Comparison of ENCODE assay signal across 23 mouse cellular contexts in genomic region chr3:58826266-58826665, GRCm38 (mm10). TPM values are rescaled to one million over a fixed set of nuclear protein-coding genes. Genes with fewer than 3 reads are reported as not detected.
DNase-seq lines count a peak whose midpoint lies in the region; ATAC-seq lines count a peak whose summit lies in the region.
"Had no signal": no experiment of that assay in that cellular context is flagged by ENCODE, and none has a peak within 500 bp of the region (broad histone marks: within the 10 kb centered on the region; RNA-seq: fewer than 3 reads in every experiment).

No protein-coding gene starts in this region.

- H3K4me2 ChIP-seq in midbrain, embryonic 12.5 days (replicated peaks) = no peak overlapping the region
- H3K4me2 ChIP-seq: embryonic facial prominence, embryonic 15.5 days; limb, embryonic 12.5 days had no signal

- H3K27ac ChIP-seq in embryonic facial prominence, embryonic 10.5 days (replicated peaks) = no peak overlapping the region
- H3K27ac ChIP-seq in midbrain, embryonic 12.5 days (replicated peaks) = no peak overlapping the region
- H3K27ac ChIP-seq: embryonic facial prominence, embryonic 15.5 days; limb, embryonic 12.5 days had no signal

- no peak overlapping the region for H3K9ac ChIP-seq in midbrain, embryonic 12.5 days (replicated peaks)
- H3K9ac ChIP-seq: embryonic facial prominence, embryonic 15.5 days; limb, embryonic 12.5 days had no signal

- peak; percentile 79; the same call in 1 of the 2 replicates for ATAC-seq in midbrain, embryonic 12.5 days (ENCODE audit: low FRiP score, low read depth)
- ATAC-seq: intestine, embryonic 16.5 days had no signal

- H3K27me3 ChIP-seq in embryonic facial prominence, embryonic 10.5 days (replicated peaks; ENCODE audit: low read depth, poor library complexity, severe bottlenecking) = peaks cover 27% of the 10 kb centered on the region; the same call in 1 of the 2 replicates
- H3K27me3 ChIP-seq in midbrain, embryonic 12.5 days = peaks cover 87% of the 10 kb centered on the region
- H3K27me3 ChIP-seq: embryonic facial prominence, embryonic 15.5 days; limb, embryonic 12.5 days had no signal

- no peaks in the 10 kb centered on the region for H3K36me3 ChIP-seq in embryonic facial prominence, embryonic 10.5 days (replicated peaks)
- no peaks in the 10 kb centered on the region for H3K36me3 ChIP-seq in midbrain, embryonic 12.5 days
- H3K36me3 ChIP-seq: embryonic facial prominence, embryonic 15.5 days; limb, embryonic 12.5 days had no signal

- no peaks in the 10 kb centered on the region for H3K9me3 ChIP-seq in embryonic facial prominence, embryonic 10.5 days
- H3K9me3 ChIP-seq in midbrain, embryonic 12.5 days = no peaks in the 10 kb centered on the region
- H3K9me3 ChIP-seq: embryonic facial prominence, embryonic 15.5 days; limb, embryonic 12.5 days had no signal

- peak; percentile 36 for DNase-seq in left cerebral cortex, postnatal 4 days
- DNase-seq in left cerebral cortex, postnatal 14 days (ENCODE audit: low spot score in 2 of 2) = no peak
- peak; percentile 14 for DNase-seq in embryonic facial prominence, embryonic 10.5 days (ENCODE audit: low spot score)
- DNase-seq in retina, postnatal 1 day = peak; percentile 53
- no peak for DNase-seq in frontal cortex, postnatal 25 days (ENCODE audit: low spot score in 2 of 2)
- no peak for DNase-seq in yolk sac, embryonic 10.5 days (ENCODE audit: low spot score)
- DNase-seq: adrenal gland, postnatal 10 days; cerebellum, adult 9-11 months; kidney, postnatal 10 days; lung, postnatal 4 days; thymus, postnatal 36 days had no signal

- intact Hi-C loops in left cerebral cortex, postnatal 4 days (cut with DNase I) = no loop called here
- intact Hi-C loops in left cerebral cortex, postnatal 14 days (cut with DNase I) = no loop called here

- WGBS in embryonic facial prominence, embryonic 10.5 days = 12% methylated on average over 4 of the region's 4 CpGs
- 2% methylated on average over 4 of the region's 4 CpGs for WGBS in midbrain, embryonic 12.5 days

- peaks cover 4% of the 10 kb centered on the region; the same call in 1 of the 2 replicates for H3K4me1 ChIP-seq in embryonic facial prominence, embryonic 10.5 days
- H3K4me1 ChIP-seq in midbrain, embryonic 12.5 days = peaks cover 8% of the 10 kb centered on the region; the same call in 1 of the 2 replicates
- H3K4me1 ChIP-seq: embryonic facial prominence, embryonic 15.5 days had no signal

- H3K4me3 ChIP-seq in embryonic facial prominence, embryonic 10.5 days = no peak overlapping the region
- H3K4me3 ChIP-seq in midbrain, embryonic 12.5 days = no peak overlapping the region
- H3K4me3 ChIP-seq: embryonic facial prominence, embryonic 15.5 days; limb, embryonic 12.5 days; myocyte had no signal

RNA-seq across cellular contexts. Expression of gene Mindy4b-ps, which starts 4.2 kb away (rescaled TPM):
- under 1 TPM; 0.40 to 0.48 TPM for total RNA-seq in left cerebral cortex, postnatal 4 days (2021)
- total RNA-seq in left cerebral cortex, postnatal 14 days (2021) = 1 to 10 TPM in 1 of 2 experiments, under 1 TPM in 1; 0.80 to 2.7 TPM
- not detected in 2 replicates for polyA plus RNA-seq in embryonic facial prominence, embryonic 10.5 days (2016; fragmentation: Nextera tagmentation; extraction: Ambion mirVana)
- not detected in 2 replicates for polyA plus RNA-seq in midbrain, embryonic 12.5 days (2016; fragmentation: Nextera tagmentation; extraction: Ambion mirVana)
- total RNA-seq: adrenal gland, postnatal 10 days; ES-E14 had no signal
- polyA plus RNA-seq: C2C12; embryonic facial prominence, embryonic 15.5 days; gonadal fat pad, adult 2 months; intestine, embryonic 16.5 days; liver, embryonic 16.5 days; myocyte; small intestine, adult 2 months; stomach, embryonic 16.5 days had no signal

RNA-seq across cellular contexts. Expression of gene Clrn1, which starts 58.9 kb away (rescaled TPM):
- total RNA-seq in left cerebral cortex, postnatal 4 days (2021) = 1 to 10 TPM; 2.6 to 3.0 TPM
- 1 to 10 TPM; 1.0 to 2.2 TPM for total RNA-seq in left cerebral cortex, postnatal 14 days (2021)
- 0.65 and 1.5 TPM in 2 replicates for polyA plus RNA-seq in embryonic facial prominence, embryonic 10.5 days (2016; fragmentation: Nextera tagmentation; extraction: Ambion mirVana)
- polyA plus RNA-seq in midbrain, embryonic 12.5 days (2016; fragmentation: Nextera tagmentation; extraction: Ambion mirVana) = 0.13 and 0.27 TPM in 2 replicates
- total RNA-seq: adrenal gland, postnatal 10 days had no signal
- polyA plus RNA-seq: heart, postnatal 0 days; intestine, embryonic 16.5 days; liver, embryonic 16.5 days; myocyte; small intestine, adult 2 months; stomach, embryonic 16.5 days had no signal

Comparison
In these comparisons a context has a peak if more than half of its experiments do, and no peak if none do; other contexts are left out.
1. DNase-seq: peak in left cerebral cortex, postnatal 4 days (single experiment), embryonic facial prominence, embryonic 10.5 days (single experiment) and retina, postnatal 1 day (single experiment); none in left cerebral cortex, postnatal 14 days (0 of 2), frontal cortex, postnatal 25 days (0 of 2) and yolk sac, embryonic 10.5 days (single experiment).